Mouse (Mus musculus) layer of hippocampus, adult 11-12 months (tissue): ENCODE results near the gene Axl.

Experiments
- DNase-seq: peaks from one replicate; pipeline ENCODE4 v3.0.0; 2022; ENCODE audit warnings: low spot score

The Axl gene

DNA sequence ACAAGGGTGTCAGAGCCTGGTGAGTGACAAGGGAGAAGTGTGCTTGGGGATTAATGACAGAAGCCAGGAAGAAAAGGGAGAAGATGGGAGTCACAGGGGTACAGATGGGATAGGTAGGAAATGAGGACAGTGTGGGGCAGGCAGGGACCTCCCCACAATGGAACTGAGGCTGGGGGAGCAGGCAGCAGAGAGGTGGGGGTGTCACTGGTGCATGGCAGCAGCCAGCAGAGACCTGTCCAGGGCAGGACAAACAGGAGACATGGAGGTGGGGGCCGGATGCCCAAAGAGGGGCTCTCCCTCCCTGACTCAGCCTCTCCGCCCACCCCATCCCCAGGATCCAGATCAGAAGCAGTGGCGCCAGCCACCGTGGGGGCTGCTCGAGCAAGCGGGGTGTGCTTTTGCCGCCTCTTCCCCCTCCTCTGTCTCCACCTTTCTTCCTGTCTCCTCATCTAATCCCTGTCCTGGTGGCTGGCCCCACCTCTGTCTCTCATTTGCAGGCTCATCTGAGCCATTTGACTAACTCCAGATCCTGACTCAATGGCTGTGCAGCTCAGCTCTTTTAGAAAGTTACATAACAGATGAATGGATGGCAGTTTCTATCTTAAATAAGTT lies 77.9 kb downstream of the Axl start:
- no peak for DNase-seq

GRCm38 (mm10) chr7:25709961-25710360 lies 78.5 kb downstream of the Axl start:
- DNase-seq = peak; percentile 67

- no peak for DNase-seq
These were observed 80.8 kb downstream of the Axl start for GRCm38 (mm10) chr7:25707581-25708292.
